Mouse (Mus musculus): ENCODE results near the gene Ap2a2. TPM values are rescaled to one million over a fixed set of nuclear protein-coding genes. Genes with fewer than 3 reads are reported as not detected.
A peak's percentile ranks its signal among the peaks of the same experiment; 100 is the strongest.

Gene Ap2a2
- polyA plus RNA-seq, 2 experiments: 39.5 to 71.6 TPM

DNA sequence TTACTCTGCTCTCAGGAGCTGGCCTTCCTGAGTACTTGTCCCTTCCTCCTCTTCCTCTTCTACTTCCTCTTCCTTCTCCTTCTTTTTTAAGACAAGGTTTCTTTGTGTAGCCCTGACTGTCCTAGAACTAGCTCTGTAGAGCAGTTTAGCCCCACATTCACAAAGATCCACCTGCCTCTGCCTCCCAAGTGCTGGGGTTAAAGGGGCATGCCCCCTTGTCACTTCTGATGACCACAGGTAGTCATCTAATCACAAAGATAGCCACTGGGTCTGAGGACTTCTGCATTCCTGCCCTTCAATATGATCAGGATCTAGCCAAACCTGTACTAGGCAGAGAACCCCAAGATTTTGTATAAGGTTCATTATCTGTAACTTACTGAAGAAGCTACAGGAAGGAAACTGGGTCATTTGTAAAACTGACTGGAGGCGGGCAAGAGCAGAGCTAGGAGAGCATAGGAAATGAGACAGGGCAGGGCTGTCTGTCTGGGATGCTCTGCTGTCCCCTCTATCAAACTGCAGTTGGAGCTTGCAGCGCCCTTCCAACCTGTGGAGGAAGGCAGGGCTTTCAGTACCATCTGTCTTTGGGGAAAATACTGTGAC, 2.1 kb upstream of the Ap2a2 start:
- H3K4me2 ChIP-seq (replicated peaks; ENCODE audit: low read depth, low read length, severe bottlenecking): no peak overlapping the region
- no peak overlapping the region for H3K4me3 ChIP-seq (replicated peaks; ENCODE audit: low read length)
- H3K9ac ChIP-seq (ENCODE audit: low read depth, low read length, severe bottlenecking): no peak overlapping the region
- H3K27me3 ChIP-seq (ENCODE audit: control insufficient read depth, insufficient read depth, low read length): no peaks in the 10 kb centered on the region
- no peak for ATAC-seq (ENCODE audit: low FRiP score, low read depth)
- no peak for DNase-seq (ENCODE audit: low spot score)
- H3K36me3 ChIP-seq (ENCODE audit: control insufficient read depth, insufficient read depth, low read length): 0 out of 2 replicates have a peak, but pooled peaks cover 4% of the 10 kb centered on the region
- no peak overlapping the region for H3K27ac ChIP-seq (replicated peaks; ENCODE audit: low read depth, low read length)
- WGBS: 64% methylated on average over 2 of the region's 2 CpGs
- TF ChIP-seq POLR2A (IDR thresholded peaks at IDR 0.05; ENCODE audit: borderline replicate concordance, extremely low read depth, insufficient read depth, insufficient read length): no peak
- no peaks in the 10 kb centered on the region for H3K9me3 ChIP-seq (ENCODE audit: control insufficient read depth, low read length)
- H3K4me1 ChIP-seq (ENCODE audit: control insufficient read depth, insufficient read depth, low read length): peaks cover 22% of the 10 kb centered on the region

DNA sequence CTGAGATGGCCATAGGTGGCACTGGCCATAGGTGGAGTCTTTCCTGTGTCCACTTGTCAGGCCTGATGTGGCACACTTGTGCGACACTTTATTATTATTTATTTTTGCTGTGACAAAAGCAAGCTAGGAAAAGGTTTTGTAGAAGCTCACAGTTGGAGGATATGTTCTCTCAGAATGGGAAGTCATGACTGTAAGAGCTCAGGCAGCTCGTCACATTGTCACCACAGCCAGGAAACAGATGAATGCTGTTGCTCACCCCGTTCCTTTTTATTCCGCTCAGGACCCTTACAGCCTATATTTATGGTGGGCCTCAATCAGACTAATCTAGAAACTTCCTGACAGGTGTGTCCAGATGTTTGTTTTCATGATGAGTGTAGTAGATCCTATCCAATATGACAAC, 1.5 kb upstream of the Ap2a2 start:
- H3K27me3 ChIP-seq (ENCODE audit: control insufficient read depth, insufficient read depth, low read length): no peaks in the 10 kb centered on the region
- TF ChIP-seq POLR2A (IDR thresholded peaks at IDR 0.05; ENCODE audit: borderline replicate concordance, extremely low read depth, insufficient read depth, insufficient read length): no peak
- no peak for DNase-seq (ENCODE audit: low spot score)
- no peak overlapping the region for H3K27ac ChIP-seq (replicated peaks; ENCODE audit: low read depth, low read length)
- no peaks in the 10 kb centered on the region for H3K9me3 ChIP-seq (ENCODE audit: control insufficient read depth, low read length)
- no peak overlapping the region for H3K4me3 ChIP-seq (replicated peaks; ENCODE audit: low read length)
- no peak for ATAC-seq (ENCODE audit: low FRiP score, low read depth)
- H3K4me2 ChIP-seq (replicated peaks; ENCODE audit: low read depth, low read length, severe bottlenecking): no peak overlapping the region
- 79% methylated on average over 4 of the region's 4 CpGs for WGBS
- peaks cover 6% of the 10 kb centered on the region; the same call in 1 of the 2 replicates for H3K36me3 ChIP-seq (ENCODE audit: control insufficient read depth, insufficient read depth, low read length)
- no peak overlapping the region for H3K9ac ChIP-seq (ENCODE audit: low read depth, low read length, severe bottlenecking)
- peaks cover 22% of the 10 kb centered on the region for H3K4me1 ChIP-seq (ENCODE audit: control insufficient read depth, insufficient read depth, low read length)

DNA sequence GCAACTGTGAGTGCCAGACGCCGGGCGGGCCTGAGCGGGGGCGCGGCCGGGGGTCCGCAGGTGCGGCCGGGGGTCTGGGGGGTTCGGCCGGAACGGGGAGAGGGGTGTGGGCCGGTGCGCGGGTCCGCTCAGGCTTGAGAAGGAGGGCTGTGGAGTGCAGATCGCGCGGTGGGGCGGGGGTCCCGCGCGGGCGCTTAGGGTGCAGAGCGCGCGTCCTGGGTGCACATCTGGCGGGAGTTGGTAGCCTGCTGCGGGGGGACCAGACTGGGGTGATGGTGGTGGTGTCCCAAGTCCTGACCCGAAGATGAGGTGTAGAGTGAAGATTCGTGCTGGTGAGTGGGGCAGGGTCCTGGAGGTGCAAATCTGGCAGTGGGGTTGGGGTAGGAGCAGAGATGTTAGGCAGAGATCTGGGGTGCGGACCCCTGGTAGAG, 463 bp downstream of the Ap2a2 start:
- no peak for DNase-seq (ENCODE audit: low spot score)
- no peak for TF ChIP-seq POLR2A (IDR thresholded peaks at IDR 0.05; ENCODE audit: borderline replicate concordance, extremely low read depth, insufficient read depth, insufficient read length)
- H3K9me3 ChIP-seq (ENCODE audit: control insufficient read depth, low read length): no peaks in the 10 kb centered on the region
- peak overlapping the region; percentile 86 for H3K4me2 ChIP-seq (replicated peaks; ENCODE audit: low read depth, low read length, severe bottlenecking)
- H3K4me1 ChIP-seq (ENCODE audit: control insufficient read depth, insufficient read depth, low read length): peaks cover 22% of the 10 kb centered on the region
- peak overlapping the region; percentile 94 for H3K9ac ChIP-seq (ENCODE audit: low read depth, low read length, severe bottlenecking)
- H3K36me3 ChIP-seq (ENCODE audit: control insufficient read depth, insufficient read depth, low read length): peaks cover 9% of the 10 kb centered on the region; the same call in 1 of the 2 replicates
- peak; percentile 34 for ATAC-seq (ENCODE audit: low FRiP score, low read depth)
- peak overlapping the region; percentile 78 for H3K27ac ChIP-seq (replicated peaks; ENCODE audit: low read depth, low read length)
- H3K27me3 ChIP-seq (ENCODE audit: control insufficient read depth, insufficient read depth, low read length): no peaks in the 10 kb centered on the region
- under 1% methylated on average over 30 of the region's 33 CpGs for WGBS
- peak overlapping the region; percentile 100 for H3K4me3 ChIP-seq (replicated peaks; ENCODE audit: low read length)

- under 1% methylated on average over 19 of the region's 21 CpGs for WGBS
- Histone ChIP-seq H3K9ac (ENCODE audit: low read depth, low read length, severe bottlenecking) (peak overlapping the region; percentile 94), H3K4me1 (ENCODE audit: control insufficient read depth, insufficient read depth, low read length) (peaks cover 22% of the 10 kb centered on the region), H3K9me3 (ENCODE audit: control insufficient read depth, low read length) (no peaks in the 10 kb centered on the region), H3K36me3 (ENCODE audit: control insufficient read depth, insufficient read depth, low read length) (peaks cover 9% of the 10 kb centered on the region; the same call in 1 of the 2 replicates), H3K4me2 (replicated peaks; ENCODE audit: low read depth, low read length, severe bottlenecking) (peak overlapping the region; percentile 86), H3K27ac (replicated peaks; ENCODE audit: low read depth, low read length) (peak overlapping the region; percentile 78; the same call in 1 of the 2 replicates), H3K4me3 (replicated peaks; ENCODE audit: low read length) (peak overlapping the region; percentile 100), H3K27me3 (ENCODE audit: control insufficient read depth, insufficient read depth, low read length) (no peaks in the 10 kb centered on the region)
- DNase-seq (ENCODE audit: low spot score) (peak; percentile 83), ATAC-seq (ENCODE audit: low FRiP score, low read depth) (peak; percentile 31; the same call in 1 of the 2 replicates)
- no peak for TF ChIP-seq POLR2A (IDR thresholded peaks at IDR 0.05; ENCODE audit: borderline replicate concordance, extremely low read depth, insufficient read depth, insufficient read length)
Observed at GRCm38 (mm10) chr7:141562852-141563427, 967 bp downstream of the Ap2a2 start.

DNA sequence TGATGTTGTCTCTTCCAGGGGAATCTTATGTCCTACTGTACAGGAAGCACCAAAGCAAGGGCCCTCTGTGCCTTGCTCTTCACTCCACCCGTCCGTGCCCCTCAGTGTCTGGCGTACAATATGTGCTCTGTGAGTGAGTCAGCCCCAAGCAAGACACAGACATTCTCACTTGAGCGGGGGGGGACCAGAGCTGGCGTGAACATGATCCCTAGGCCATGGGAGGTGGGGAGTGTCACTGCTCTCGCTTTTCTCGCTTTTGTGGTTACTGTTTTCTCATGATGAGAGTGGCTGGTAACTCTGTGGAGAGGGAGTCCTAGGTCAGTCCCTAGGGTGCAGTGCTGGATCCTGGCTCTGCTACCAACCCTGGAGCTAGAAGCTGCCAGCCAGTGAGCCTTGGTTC, 2.6 kb downstream of the Ap2a2 start:
- peaks cover 9% of the 10 kb centered on the region; the same call in 1 of the 2 replicates for H3K36me3 ChIP-seq (ENCODE audit: control insufficient read depth, insufficient read depth, low read length)
- H3K27ac ChIP-seq (replicated peaks; ENCODE audit: low read depth, low read length): no peak overlapping the region
- WGBS: 57% methylated on average over 7 of the region's 7 CpGs
- no peak for TF ChIP-seq POLR2A (IDR thresholded peaks at IDR 0.05; ENCODE audit: borderline replicate concordance, extremely low read depth, insufficient read depth, insufficient read length)
- H3K9ac ChIP-seq (ENCODE audit: low read depth, low read length, severe bottlenecking): no peak overlapping the region
- H3K4me2 ChIP-seq (replicated peaks; ENCODE audit: low read depth, low read length, severe bottlenecking): no peak overlapping the region
- H3K27me3 ChIP-seq (ENCODE audit: control insufficient read depth, insufficient read depth, low read length): no peaks in the 10 kb centered on the region
- DNase-seq (ENCODE audit: low spot score) (peak; percentile 8), ATAC-seq (ENCODE audit: low FRiP score, low read depth) (no peak)
- H3K4me3 ChIP-seq (replicated peaks; ENCODE audit: low read length): no peak overlapping the region
- no peaks in the 10 kb centered on the region for H3K9me3 ChIP-seq (ENCODE audit: control insufficient read depth, low read length)
- peaks cover 22% of the 10 kb centered on the region for H3K4me1 ChIP-seq (ENCODE audit: control insufficient read depth, insufficient read depth, low read length)

Data from limb, embryonic 14.5 days (tissue).